Mouse (Mus musculus) myocyte (in vitro differentiated cells): ENCODE measurements at regions not wholly inside any gene's neighbourhood (a gene's known extent, or its start where the extent isn't known, plus 50 kb on each side); places are given as distances from the start of the nearest gene placed in this dataset.

Experiments
- H3K27me3 ChIP-seq: one replicate; pipeline ENCODE4 v1.6.1; 2011; ENCODE audit not compliant: control insufficient read depth, insufficient read depth, insufficient read length
- H3K36me3 ChIP-seq: one replicate; pipeline ENCODE4 v1.6.1; 2011; ENCODE audit not compliant: control insufficient read depth, insufficient read depth
- H3K4me2 ChIP-seq: one replicate; pipeline ENCODE4 v1.6.1; 2011; ENCODE audit warnings: low read depth, control low read depth
- H3K4me3 ChIP-seq: one replicate; pipeline ENCODE4 v1.5.1; 2011; ENCODE audit warnings: mild to moderate bottlenecking, control low read depth, moderate library complexity
- H3K79me2 ChIP-seq: one replicate; pipeline ENCODE4 v1.6.1; 2011; ENCODE audit not compliant: control insufficient read depth, insufficient read depth
- H3ac ChIP-seq: one replicate; pipeline ENCODE4 v1.6.1; 2011; ENCODE audit not compliant: control insufficient read depth, insufficient read length
- CEBPB ChIP-seq: IDR thresholded peaks from 2 replicates; pipeline ENCODE4 v1.6.1; 2011; ENCODE audit warnings: mild to moderate bottlenecking, moderate library complexity; ENCODE audit not compliant: poor library complexity, insufficient read depth, severe bottlenecking
- E2F4 ChIP-seq: IDR thresholded peaks from one replicate; pipeline ENCODE4 v1.6.1; 2011; ENCODE audit warnings: mild to moderate bottlenecking, control low read depth, moderate library complexity; ENCODE audit not compliant: insufficient read depth
- MAX ChIP-seq: IDR thresholded peaks from one replicate; pipeline ENCODE4 v1.6.1; 2011; ENCODE audit warnings: low read depth, mild to moderate bottlenecking, control low read depth
- MYOD1 ChIP-seq, 3 experiments: IDR thresholded peaks; one replicate each; pipeline ENCODE4 v1.6.1; 2011; ENCODE audit warnings: control low read depth in 2 of 3, low read depth in 2 of 3, mild to moderate bottlenecking in 2 of 3, moderate library complexity in 1 of 3; ENCODE audit not compliant: insufficient read length in 2 of 3, control insufficient read depth in 1 of 3
- MYOG ChIP-seq, 3 experiments: IDR thresholded peaks; one replicate each; pipeline ENCODE4 v1.6.1; 2011; ENCODE audit warnings: control low read depth in 2 of 3, low read depth in 2 of 3, mild to moderate bottlenecking in 2 of 3; ENCODE audit not compliant: insufficient read length in 2 of 3, control insufficient read depth in 1 of 3, insufficient read depth in 1 of 3
- POLR2A ChIP-seq: IDR thresholded peaks from one replicate; pipeline ENCODE4 v1.6.1; 2011; ENCODE audit warnings: low read depth, mild to moderate bottlenecking, control low read depth, moderate library complexity; ENCODE audit not compliant: insufficient read length
- POLR2AphosphoS2 ChIP-seq: IDR thresholded peaks from one replicate; pipeline ENCODE4 v1.6.1; 2011; ENCODE audit warnings: low read depth, control low read depth; ENCODE audit not compliant: insufficient read length
- REST ChIP-seq: IDR thresholded peaks from one replicate; pipeline ENCODE4 v1.6.1; 2011; ENCODE audit warnings: mild to moderate bottlenecking, control low read depth, moderate library complexity; ENCODE audit not compliant: insufficient read depth, insufficient read length
- SRF ChIP-seq: IDR thresholded peaks from one replicate; pipeline ENCODE4 v1.6.1; 2011; ENCODE audit warnings: low read depth; ENCODE audit not compliant: control insufficient read depth, insufficient read length
- TCF12 ChIP-seq: IDR thresholded peaks from one replicate; pipeline ENCODE4 v1.6.1; 2011; ENCODE audit warnings: mild to moderate bottlenecking, control low read depth; ENCODE audit not compliant: poor library complexity, insufficient read depth, severe bottlenecking
- TCF3 ChIP-seq: IDR thresholded peaks from one replicate; pipeline ENCODE4 v1.6.1; 2011; ENCODE audit warnings: low read depth, control low read depth; ENCODE audit not compliant: insufficient read length
- USF1 ChIP-seq: IDR thresholded peaks from one replicate; pipeline ENCODE4 v1.6.1; 2011; ENCODE audit warnings: low read depth, mild to moderate bottlenecking, control low read depth, moderate library complexity

DNA sequence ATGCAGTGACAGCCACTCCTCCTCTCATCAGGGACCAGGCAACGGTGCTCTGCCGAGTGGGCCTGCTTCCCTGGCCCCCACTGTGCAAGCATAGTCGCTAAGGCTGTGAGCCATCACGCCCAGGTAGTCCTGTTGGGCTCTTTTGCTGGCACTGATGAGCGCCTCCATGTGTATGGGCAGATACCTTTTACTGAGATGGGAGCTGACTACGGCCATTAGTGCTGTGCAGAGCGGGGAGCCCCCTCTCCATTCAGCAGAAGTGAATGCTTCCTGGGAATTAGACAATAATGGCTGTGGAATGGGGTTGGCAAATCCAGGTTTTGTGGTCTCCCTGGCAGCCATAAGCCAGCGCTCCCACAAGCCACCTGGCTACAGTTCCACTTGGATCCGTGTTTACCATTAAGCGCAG is 206.7 kb upstream of the Tshz3 start:
- H3ac ChIP-seq: no peak overlapping the region
- no peaks in the 10 kb centered on the region for H3K79me2 ChIP-seq
- no peak for TF ChIP-seq TCF3
- TF ChIP-seq MYOG (IDR thresholded peaks at IDR 0.05; ENCODE audit: control insufficient read depth in 1 of 3, insufficient read depth in 1 of 3, insufficient read length in 2 of 3, low read depth in 2 of 3): no peak
- no peak for TF ChIP-seq POLR2AphosphoS2
- no peak for TF ChIP-seq SRF
- H3K4me3 ChIP-seq: no peak overlapping the region
- no peak overlapping the region for H3K4me2 ChIP-seq
- H3K27me3 ChIP-seq: no peaks in the 10 kb centered on the region
- no peaks in the 10 kb centered on the region for H3K36me3 ChIP-seq

DNA sequence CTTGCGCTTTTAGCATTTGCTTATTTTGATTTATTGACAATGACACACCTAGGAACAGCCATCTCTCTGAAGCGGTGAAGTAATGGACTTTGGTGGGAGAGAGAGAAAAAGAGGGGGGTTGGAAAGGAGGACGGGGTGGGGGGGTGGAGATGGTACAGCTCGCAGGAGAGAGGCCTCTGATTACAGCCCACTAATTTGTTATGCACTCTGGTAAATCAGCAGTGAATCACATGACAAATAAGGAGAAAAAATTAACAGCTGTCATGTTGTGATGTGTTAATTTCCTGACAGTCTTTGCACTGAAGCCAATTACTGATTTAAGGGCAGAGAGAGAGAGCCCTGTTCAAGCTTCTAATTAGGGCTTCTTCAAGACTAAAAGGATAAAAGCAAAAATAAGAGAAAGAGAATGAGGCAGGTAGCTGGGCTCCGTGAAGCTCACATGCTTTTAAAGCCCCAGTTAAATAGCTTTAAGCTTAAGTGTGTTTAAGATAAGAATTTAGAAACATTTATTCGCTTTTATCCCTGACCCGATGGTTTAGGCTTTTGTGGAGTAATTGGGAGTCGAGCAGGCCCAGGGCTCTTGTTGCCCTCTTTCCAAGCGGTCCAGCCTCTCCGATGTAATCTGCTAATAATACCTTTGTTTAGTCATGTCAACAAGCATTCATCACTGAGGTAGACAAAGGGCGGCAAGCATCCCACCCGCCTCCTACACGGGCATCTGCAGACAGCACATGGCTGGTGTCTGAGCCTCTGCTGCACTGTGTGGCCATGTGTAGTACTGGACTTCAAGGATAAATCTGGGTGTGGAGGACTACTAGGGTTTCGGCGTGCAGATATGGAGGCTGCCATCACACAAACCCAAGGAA is 193.7 kb upstream of the Tshz3 start:
- no peak overlapping the region for H3K4me3 ChIP-seq
- H3ac ChIP-seq: no peak overlapping the region
- TF ChIP-seq REST: no peak
- no peak overlapping the region for H3K4me2 ChIP-seq
- H3K79me2 ChIP-seq: no peaks in the 10 kb centered on the region
- no peaks in the 10 kb centered on the region for H3K27me3 ChIP-seq
- H3K36me3 ChIP-seq: no peaks in the 10 kb centered on the region

DNA sequence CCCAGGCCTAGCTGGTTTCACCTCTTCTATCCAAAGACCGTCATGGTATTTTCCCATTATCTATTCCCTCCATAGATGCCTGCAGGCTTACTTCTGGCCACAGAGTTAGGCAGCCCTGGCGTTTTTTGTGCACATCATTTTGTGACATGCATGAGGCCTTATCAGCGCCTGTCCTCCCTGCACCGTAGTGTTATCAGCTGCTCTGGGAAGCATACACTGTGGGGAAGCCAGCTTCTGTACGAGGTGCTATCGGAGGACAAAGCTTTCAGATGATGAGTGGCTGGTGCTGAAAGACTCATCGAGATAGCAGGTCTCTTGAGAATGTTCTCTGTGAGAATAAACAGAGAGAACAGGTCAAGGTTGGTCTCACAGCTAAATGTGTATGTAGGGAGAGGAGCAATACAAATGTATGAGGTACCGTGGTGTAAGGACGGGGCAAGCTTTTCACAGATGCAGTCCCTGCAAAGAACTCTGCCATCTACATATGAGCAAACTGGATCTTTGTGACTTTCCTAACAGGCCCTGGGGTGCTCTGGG is 190.0 kb upstream of the Tshz3 start:
- Histone ChIP-seq H3K79me2 (no peaks in the 10 kb centered on the region), H3ac (no peak overlapping the region), H3K4me2 (no peak overlapping the region), H3K27me3 (no peaks in the 10 kb centered on the region), H3K36me3 (no peaks in the 10 kb centered on the region), H3K4me3 (no peak overlapping the region)
- TF ChIP-seq USF1 (no peak), POLR2AphosphoS2 (no peak), POLR2A (no peak), TCF12 (no peak), TCF3 (no peak), E2F4 (no peak), REST (no peak), MYOG (IDR thresholded peaks at IDR 0.05; ENCODE audit: control insufficient read depth in 1 of 3, insufficient read depth in 1 of 3, insufficient read length in 2 of 3, low read depth in 2 of 3) (no peak), CEBPB (no peak), SRF (no peak), MAX (no peak), MYOD1 (IDR thresholded peaks at IDR 0.05; ENCODE audit: control insufficient read depth in 1 of 3, insufficient read length in 2 of 3, low read depth in 2 of 3) (no peak)

GRCm38 (mm10) chr7:36513680-36514079 is 184.2 kb upstream of the Tshz3 start:
- Histone ChIP-seq H3K4me3 (no peak overlapping the region), H3K4me2 (no peak overlapping the region), H3K36me3 (no peaks in the 10 kb centered on the region), H3ac (no peak overlapping the region), H3K79me2 (no peaks in the 10 kb centered on the region), H3K27me3 (no peaks in the 10 kb centered on the region)
- TF ChIP-seq POLR2A: no peak
- no peak for TF ChIP-seq REST
- TF ChIP-seq TCF12: no peak
- no peak for TF ChIP-seq MAX
- no peak for TF ChIP-seq SRF
- TF ChIP-seq POLR2AphosphoS2: no peak
- no peak for TF ChIP-seq USF1

DNA sequence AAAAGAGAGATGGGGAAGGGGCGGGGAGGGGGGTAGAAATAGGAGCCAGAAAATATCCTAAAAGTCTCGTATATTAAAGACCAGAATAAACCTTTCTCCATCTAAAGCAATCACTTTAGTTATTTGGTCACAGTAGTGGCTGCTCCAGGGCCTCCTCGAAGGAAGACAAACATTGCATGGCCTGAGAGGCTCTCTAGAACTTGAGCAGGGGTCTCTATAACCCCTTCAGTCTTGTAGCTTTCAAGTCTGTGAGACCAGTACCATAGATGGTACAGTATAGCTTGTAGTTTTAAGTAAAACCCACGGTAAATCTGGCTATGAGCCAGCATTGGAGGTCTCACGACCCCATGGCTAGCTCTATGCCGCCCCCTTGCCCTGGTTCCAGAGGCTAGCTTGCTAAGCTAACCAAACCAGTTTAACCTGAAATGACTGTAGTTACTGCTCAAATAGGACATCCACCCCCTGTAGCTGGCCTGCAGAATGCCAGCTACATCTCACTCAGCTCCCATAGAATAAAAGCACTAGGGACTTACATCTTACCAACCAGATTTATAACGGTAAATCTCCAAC is 181.7 kb upstream of the Tshz3 start:
- no peaks in the 10 kb centered on the region for H3K79me2 ChIP-seq
- H3K27me3 ChIP-seq: no peaks in the 10 kb centered on the region
- no peak for TF ChIP-seq MAX
- TF ChIP-seq MYOD1 (IDR thresholded peaks at IDR 0.05; ENCODE audit: control insufficient read depth in 1 of 3, insufficient read length in 2 of 3, low read depth in 2 of 3): no peak
- TF ChIP-seq TCF12: no peak
- TF ChIP-seq SRF: no peak
- TF ChIP-seq CEBPB: no peak
- no peak for TF ChIP-seq MYOG (IDR thresholded peaks at IDR 0.05; ENCODE audit: control insufficient read depth in 1 of 3, insufficient read depth in 1 of 3, insufficient read length in 2 of 3, low read depth in 2 of 3)
- TF ChIP-seq USF1: no peak
- TF ChIP-seq POLR2A: no peak
- no peak for TF ChIP-seq E2F4
- TF ChIP-seq REST: no peak
- no peak for TF ChIP-seq POLR2AphosphoS2
- TF ChIP-seq TCF3: no peak
- H3K4me3 ChIP-seq: no peak overlapping the region
- H3K36me3 ChIP-seq: no peaks in the 10 kb centered on the region
- H3ac ChIP-seq: no peak overlapping the region
- no peak overlapping the region for H3K4me2 ChIP-seq
